Mouse (Mus musculus) liver, embryonic 16.5 days (tissue): ENCODE measurements around the gene Batf. TPM values are rescaled to one million over a fixed set of nuclear protein-coding genes. Genes with fewer than 3 reads are reported as not detected.

ENCODE experiments used
- ATAC-seq: fragments of 200-750 bp; cut with Nextera tagmentation; 2 replicates; pipeline ENCODE4 v1.8.0; 2017; ENCODE audit warnings: low read depth, mild to moderate bottlenecking, moderate number of reproducible peaks, moderate library complexity
- H3K27ac ChIP-seq: fragments of 300-500 bp; sonication (generic); 2 replicates; pipeline ENCODE4 v1.5.1; 2014; ENCODE audit warnings: mild to moderate bottlenecking, low read length
- H3K27me3 ChIP-seq: fragments of 300-500 bp; sonication (generic); 2 replicates; pipeline ENCODE4 v1.6.1; 2014; ENCODE audit warnings: low read depth, low read length, mixed read lengths; ENCODE audit not compliant: control insufficient read depth, insufficient read depth
- H3K36me3 ChIP-seq: fragments of 300-500 bp; sonication (generic); 2 replicates; pipeline ENCODE4 v1.6.1; 2014; ENCODE audit warnings: mild to moderate bottlenecking; ENCODE audit not compliant: control insufficient read depth, insufficient read depth
- H3K4me1 ChIP-seq: fragments of 300-500 bp; sonication (generic); 2 replicates; pipeline ENCODE4 v1.6.1; 2014; ENCODE audit warnings: low read depth, low read length, mixed read lengths; ENCODE audit not compliant: control insufficient read depth
- H3K4me2 ChIP-seq: fragments of 300-500 bp; sonication (generic); 2 replicates; pipeline ENCODE4 v1.6.1; 2014; ENCODE audit warnings: low read depth, low read length, mixed read lengths
- H3K4me3 ChIP-seq: fragments of 300-500 bp; sonication (generic); 2 replicates; pipeline ENCODE4 v1.5.1; 2014; ENCODE audit warnings: low read depth, mild to moderate bottlenecking, low read length
- H3K9ac ChIP-seq: fragments of 300-500 bp; sonication (generic); 2 replicates; pipeline ENCODE4 v1.6.1; 2014; ENCODE audit warnings: low read depth, low read length
- H3K9me3 ChIP-seq: fragments of 300-500 bp; sonication (generic); replicated peaks from 2 replicates; pipeline ENCODE4 v1.6.1; 2016; ENCODE audit warnings: low read length; ENCODE audit not compliant: control insufficient read depth
- WGBS: fragments of 180-500 bp; shearing (Covaris S2); extraction: QIAGEN DNeasy Blood & Tissue Kit; methylation state at CpG from one replicate; pipeline ENCODE4 v1.1.7; 2014; ENCODE audit not compliant: insufficient replicate concordance; 5-methylcytosine and 5-hydroxymethylcytosine counted together
- polyA plus RNA-seq: library from polyadenylated mRNA; unstranded; fragments of >200 nt; fragmentation: Nextera tagmentation; extraction: Ambion mirVana; gene quantifications from 2 replicates; pipeline ENCODE4 v1.2.1, GENCODE M21; 2015

The Batf gene
- polyA plus RNA-seq, 1 experiment from 2014 or later, result 2.5 TPM

DNA sequence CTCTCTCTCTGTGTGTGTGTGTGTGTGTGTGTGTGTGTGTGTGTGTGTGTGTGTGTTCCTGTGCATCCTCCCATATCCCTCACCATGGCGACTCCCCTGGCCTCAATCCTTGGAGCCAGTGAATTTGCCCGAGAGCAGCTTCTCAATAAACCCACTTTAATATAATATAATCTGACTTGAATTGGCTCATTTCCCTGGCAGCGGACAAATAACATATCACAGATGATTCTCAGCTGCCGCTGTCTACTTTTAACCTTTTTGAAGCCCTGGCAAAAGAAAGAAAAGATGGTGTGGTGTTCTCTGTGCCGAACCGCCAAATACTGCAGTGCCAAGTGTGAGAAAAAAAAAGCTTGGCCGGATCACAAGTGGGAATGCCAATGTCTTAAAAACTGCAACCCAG is 41.7 kb downstream of the Batf start:
- no peak for ATAC-seq
- Histone ChIP-seq H3K9ac (no peak overlapping the region), H3K4me2 (no peak overlapping the region), H3K27ac (no peak overlapping the region), H3K27me3 (no peaks in the 10 kb centered on the region), H3K4me1 (no peaks in the 10 kb centered on the region), H3K36me3 (no peaks in the 10 kb centered on the region), H3K9me3 (no peaks in the 10 kb centered on the region), H3K4me3 (no peak overlapping the region)
- WGBS, result 71% methylated on average over 7 of the region's 7 CpGs

- H3K27ac ChIP-seq, result no peak overlapping the region
- H3K36me3 ChIP-seq, result no peaks in the 10 kb centered on the region
- H3K4me2 ChIP-seq, result no peak overlapping the region
- H3K27me3 ChIP-seq, result no peaks in the 10 kb centered on the region
- no peaks in the 10 kb centered on the region for H3K4me1 ChIP-seq
- no peaks in the 10 kb centered on the region for H3K9me3 ChIP-seq
- no peak overlapping the region for H3K9ac ChIP-seq
- no peak overlapping the region for H3K4me3 ChIP-seq
- no peak for ATAC-seq
- WGBS, result 26% methylated on average over 17 of the region's 17 CpGs
These were observed 42.8 kb downstream of the Batf start for GRCm38 (mm10) chr12:85729022-85729944.

- H3K9ac ChIP-seq, result no peak overlapping the region
- 49% methylated on average over 6 of the region's 6 CpGs for WGBS
- no peak overlapping the region for H3K4me2 ChIP-seq
- H3K4me1 ChIP-seq, result no peaks in the 10 kb centered on the region
- H3K4me3 ChIP-seq, result no peak overlapping the region
- H3K36me3 ChIP-seq, result no peaks in the 10 kb centered on the region
- no peaks in the 10 kb centered on the region for H3K27me3 ChIP-seq
- H3K27ac ChIP-seq, result no peak overlapping the region
- no peak for ATAC-seq
- H3K9me3 ChIP-seq, result no peaks in the 10 kb centered on the region
These were observed 43.4 kb downstream of the Batf start for GRCm38 (mm10) chr12:85729945-85730290.

DNA sequence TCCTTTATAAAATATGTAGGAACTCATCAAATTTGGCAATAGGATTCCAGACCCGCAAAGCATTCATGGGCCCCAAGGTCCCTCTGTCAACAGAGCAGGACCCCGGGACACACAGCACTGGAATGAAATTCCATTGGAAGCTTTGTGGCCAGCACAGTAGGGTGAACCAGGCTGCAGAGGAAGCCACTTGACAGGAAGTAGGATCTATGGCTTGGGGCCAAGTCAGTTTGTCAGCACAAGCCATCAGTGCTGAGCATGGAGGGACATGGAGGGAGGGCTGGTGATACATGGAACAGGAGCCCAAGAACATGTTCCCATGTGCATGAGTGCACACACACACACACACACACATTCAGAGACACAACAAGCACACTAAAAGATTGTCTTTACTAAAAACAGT is 49.7 kb downstream of the Batf start:
- no peak overlapping the region for H3K27ac ChIP-seq
- H3K4me1 ChIP-seq, result no peaks in the 10 kb centered on the region
- H3K4me3 ChIP-seq, result no peak overlapping the region
- WGBS, result 39% methylated on average over 2 of the region's 2 CpGs
- no peak for ATAC-seq
- H3K9me3 ChIP-seq, result no peaks in the 10 kb centered on the region
- no peak overlapping the region for H3K9ac ChIP-seq
- H3K27me3 ChIP-seq, result no peaks in the 10 kb centered on the region
- no peak overlapping the region for H3K4me2 ChIP-seq
- no peaks in the 10 kb centered on the region for H3K36me3 ChIP-seq

GRCm38 (mm10) chr12:85736960-85737359 is 50.5 kb downstream of the Batf start:
- Histone ChIP-seq H3K4me1 (no peaks in the 10 kb centered on the region), H3K36me3 (no peaks in the 10 kb centered on the region), H3K9ac (no peak overlapping the region), H3K4me3 (no peak overlapping the region), H3K9me3 (no peaks in the 10 kb centered on the region), H3K27me3 (no peaks in the 10 kb centered on the region), H3K4me2 (no peak overlapping the region), H3K27ac (no peak overlapping the region)
- no peak for ATAC-seq
- WGBS, result 74% methylated on average over 3 of the region's 3 CpGs

DNA sequence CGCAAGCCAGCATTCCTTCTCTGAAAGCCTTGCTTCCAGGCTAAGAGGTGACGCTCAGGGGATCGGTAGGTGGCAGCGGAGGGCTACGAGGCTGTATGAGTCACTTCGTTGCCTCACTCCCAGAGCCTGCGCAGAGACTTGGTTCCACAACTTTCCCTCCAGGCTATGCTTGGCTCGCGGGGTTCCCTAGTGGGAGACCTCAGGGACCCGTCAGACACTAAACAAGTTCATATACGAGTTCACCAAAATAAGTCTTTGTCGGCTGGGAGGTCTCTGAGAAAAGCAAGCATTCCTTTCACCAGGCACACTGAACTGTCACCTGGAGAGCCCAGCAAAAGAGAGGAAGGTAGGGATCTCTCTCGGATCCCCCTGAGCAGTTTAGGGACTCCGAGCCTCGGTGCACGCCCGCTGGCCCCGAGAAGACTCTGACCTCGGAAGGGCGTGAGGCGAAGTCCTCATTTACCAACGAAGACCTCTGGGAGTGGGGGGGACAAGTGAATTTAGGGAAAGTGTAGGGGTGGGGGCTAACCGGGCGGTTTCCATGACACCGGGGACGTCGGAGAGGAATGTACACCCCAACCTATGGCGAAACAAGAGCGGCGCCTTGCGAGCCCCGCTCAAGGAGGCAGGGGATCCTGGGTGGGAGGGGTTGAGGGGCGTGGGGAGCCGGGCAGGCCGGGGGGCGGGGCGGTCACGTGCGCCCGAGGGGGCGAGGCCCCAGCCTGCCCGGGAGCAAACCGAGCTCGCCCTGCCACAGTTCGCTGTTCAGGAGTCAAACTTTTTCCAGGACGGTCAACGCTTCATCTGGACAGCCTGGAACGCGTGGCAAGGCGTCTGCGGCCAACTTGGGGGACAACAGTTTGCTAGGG is 59.6 kb downstream of the Batf start, which contains the start of gene Flvcr2:
Flvcr2 (plus strand) TSS at position 713 of the 869 bp plus-strand sequence.
- peak within 1 kb of the TSS; percentile 73 for H3K27ac ChIP-seq
- under 1% methylated on average over 51 of the region's 51 CpGs for WGBS
- ATAC-seq, result peak; percentile 83

GRCm38 (mm10) chr12:85746696-85747219 is 60.3 kb downstream of the Batf start:
- ATAC-seq, result 0 out of 2 replicates have a peak, but pooled peaks have one; percentile 4
- Histone ChIP-seq H3K4me3 (peak overlapping the region; percentile 57), H3K27me3 (peaks cover 4% of the 10 kb centered on the region; the same call in 1 of the 2 replicates), H3K4me2 (peak overlapping the region; percentile 75), H3K27ac (peak overlapping the region; percentile 53; the same call in 1 of the 2 replicates), H3K9ac (peak overlapping the region; percentile 24; the same call in 1 of the 2 replicates), H3K4me1 (no peaks in the 10 kb centered on the region), H3K36me3 (no peaks in the 10 kb centered on the region), H3K9me3 (no peaks in the 10 kb centered on the region)
- 14% methylated on average over 21 of the region's 21 CpGs for WGBS

More for the DNA sequence above, 59.6 kb downstream of the Batf start, which contains the start of gene Flvcr2:
- Histone ChIP-seq H3K9me3 (no peaks in the 10 kb centered on the region), H3K36me3 (no peaks in the 10 kb centered on the region), H3K9ac (peak within 1 kb of the TSS; percentile 24; the same call in 1 of the 2 replicates), H3K4me1 (no peaks in the 10 kb centered on the region), H3K27me3 (peaks cover 4% of the 10 kb centered on the region; the same call in 1 of the 2 replicates), H3K4me3 (peak within 1 kb of the TSS; percentile 57), H3K4me2 (peak within 1 kb of the TSS; percentile 75)

DNA sequence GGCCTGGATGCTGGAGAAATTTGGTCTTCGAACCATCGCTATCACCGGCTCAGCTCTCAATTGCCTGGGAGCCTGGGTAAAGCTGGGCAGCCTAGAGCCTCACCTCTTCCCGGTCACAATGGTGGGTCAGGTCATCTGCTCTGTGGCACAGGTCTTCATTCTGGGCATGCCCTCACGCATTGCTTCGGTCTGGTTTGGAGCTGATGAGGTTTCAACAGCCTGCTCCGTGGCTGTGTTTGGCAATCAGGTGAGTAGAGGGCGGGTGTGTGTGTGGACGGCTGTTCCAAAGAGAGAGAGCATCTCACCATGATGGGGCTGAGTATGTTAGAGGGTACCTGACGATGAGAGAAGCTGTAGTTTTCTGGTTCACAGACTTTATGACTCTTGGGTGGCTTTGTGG is 60.9 kb downstream of the Batf start:
- ATAC-seq, result 0 out of 2 replicates have a peak, but pooled peaks have one; percentile 28
- 60% methylated on average over 10 of the region's 10 CpGs for WGBS
- Histone ChIP-seq H3K27me3 (peaks cover 4% of the 10 kb centered on the region; the same call in 1 of the 2 replicates), H3K9me3 (no peaks in the 10 kb centered on the region), H3K9ac (no peak overlapping the region), H3K27ac (no peak overlapping the region), H3K4me2 (peak overlapping the region; percentile 75), H3K4me1 (no peaks in the 10 kb centered on the region), H3K36me3 (no peaks in the 10 kb centered on the region), H3K4me3 (peak overlapping the region; percentile 57)
